Mouse (Mus musculus) forebrain, postnatal 0 days (tissue): ENCODE results near the gene BC005624. TPM values are rescaled to one million over a fixed set of nuclear protein-coding genes. Genes with fewer than 3 reads are reported as not detected.
"Not testable (repeated sequence)": the region's sequence is repeated elsewhere in the genome, so short reads cannot be mapped to it uniquely, and the experiment has no call there.

Source experiments
- ATAC-seq: fragments of 200-750 bp; cut with Nextera tagmentation; 2 replicates; pipeline ENCODE4 v1.8.0; 2017; ENCODE audit warnings: mild to moderate bottlenecking, moderate library complexity
- DNase-seq: peaks from one replicate; pipeline ENCODE4 v3.0.0-alpha.2; 2015
- H3K27ac ChIP-seq: fragments of 300-500 bp; sonication (generic); 2 replicates; pipeline ENCODE4 v1.5.1; 2014; ENCODE audit warnings: low read depth, mild to moderate bottlenecking, antibody characterized with exemption, low read length, moderate library complexity, mixed read lengths
- H3K27me3 ChIP-seq: fragments of 300-500 bp; sonication (generic); 2 replicates; pipeline ENCODE4 v1.6.1; 2014; ENCODE audit warnings: mild to moderate bottlenecking, low read length, mixed read lengths; ENCODE audit not compliant: insufficient read depth
- H3K36me3 ChIP-seq: fragments of 300-500 bp; sonication (generic); 2 replicates; pipeline ENCODE4 v1.6.1; 2014; ENCODE audit warnings: mild to moderate bottlenecking, moderate library complexity; ENCODE audit not compliant: insufficient read depth
- H3K4me1 ChIP-seq: fragments of 300-500 bp; sonication (generic); 2 replicates; pipeline ENCODE4 v1.6.1; 2014; ENCODE audit warnings: antibody characterized with exemption; ENCODE audit not compliant: insufficient read depth
- H3K4me2 ChIP-seq: fragments of 300-500 bp; sonication (generic); 2 replicates; pipeline ENCODE4 v1.6.1; 2014; ENCODE audit warnings: low read depth, mild to moderate bottlenecking, moderate library complexity
- H3K4me3 ChIP-seq: fragments of 300-500 bp; sonication (generic); 2 replicates; pipeline ENCODE4 v1.5.1; 2014; ENCODE audit warnings: low read depth, low read length, mixed read lengths
- H3K9ac ChIP-seq: fragments of 300-500 bp; sonication (generic); 2 replicates; pipeline ENCODE4 v1.6.1; 2014; ENCODE audit warnings: mild to moderate bottlenecking
- H3K9me3 ChIP-seq: fragments of 300-500 bp; sonication (generic); 2 replicates; pipeline ENCODE4 v1.6.1; 2016; ENCODE audit warnings: low read length
- CTCF ChIP-seq: sonication (generic); IDR thresholded peaks from 2 replicates; pipeline ENCODE4 v1.5.1; 2016; ENCODE audit warnings: antibody characterized with exemption, control low read depth, low read depth
- WGBS: fragments of 180-500 bp; shearing (Covaris S2); extraction: QIAGEN DNeasy Blood & Tissue Kit; methylation state at CpG from one replicate; pipeline ENCODE4 v1.1.7; 2014; 5-methylcytosine and 5-hydroxymethylcytosine counted together
- polyA plus RNA-seq: library from polyadenylated mRNA; unstranded; fragments of >200 nt; fragmentation: Nextera tagmentation; extraction: Ambion mirVana; gene quantifications from 2 replicates; pipeline ENCODE4 v1.2.1, GENCODE M21; 2015
- total RNA-seq: library from RNA; depleted of rRNA; stranded (reverse); fragments of >200 nt; gene quantifications from 2 replicates; pipeline ENCODE4 v1.2.3, GENCODE M21; 2014

The BC005624 gene
- total and polyA plus RNA-seq, 2 experiments from 2014 or later = 43.3 to 84.6 TPM

GRCm38 (mm10) chr2:30938574-30938991, 43.4 kb downstream of the BC005624 start:
- WGBS = 49% methylated on average over 4 of the region's 4 CpGs
- Histone ChIP-seq H3K9me3 (no peaks in the 10 kb centered on the region), H3K27me3 (no peaks in the 10 kb centered on the region), H3K4me2 (no peak overlapping the region), H3K9ac (no peak overlapping the region), H3K4me1 (no peaks in the 10 kb centered on the region), H3K36me3 (no peaks in the 10 kb centered on the region), H3K4me3 (no peak overlapping the region), H3K27ac (no peak overlapping the region)
- no peak for DNase-seq
- no peak for TF ChIP-seq CTCF
- ATAC-seq = no peak

DNA sequence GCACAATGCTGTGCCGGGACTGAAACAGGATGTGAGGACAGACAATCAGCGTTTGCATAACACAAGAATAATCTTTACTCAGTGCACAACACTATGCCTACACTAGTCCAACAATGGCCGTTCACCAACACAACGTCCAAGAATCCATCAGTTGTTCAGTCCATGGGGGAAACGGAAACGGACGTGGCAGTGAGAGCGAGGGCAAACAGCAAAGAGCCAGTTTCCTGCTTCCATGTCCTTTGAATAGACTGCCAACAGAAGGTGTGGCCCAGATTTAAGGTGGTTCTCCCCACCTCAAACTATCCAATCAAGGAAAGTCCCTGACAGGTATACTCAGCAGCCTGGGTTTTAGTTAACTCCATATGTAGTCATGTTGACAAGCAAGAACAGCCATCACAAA, 44.3 kb downstream of the BC005624 start:
- ATAC-seq = no peak
- no peak overlapping the region for H3K9ac ChIP-seq
- H3K9me3 ChIP-seq = no peaks in the 10 kb centered on the region
- H3K4me2 ChIP-seq = no peak overlapping the region
- no peak overlapping the region for H3K4me3 ChIP-seq
- no peak for TF ChIP-seq CTCF
- H3K36me3 ChIP-seq = no peaks in the 10 kb centered on the region
- WGBS = 80% methylated on average over 8 of the region's 8 CpGs
- H3K27ac ChIP-seq = no peak overlapping the region
- no peaks in the 10 kb centered on the region for H3K27me3 ChIP-seq
- DNase-seq = no peak
- no peaks in the 10 kb centered on the region for H3K4me1 ChIP-seq

DNA sequence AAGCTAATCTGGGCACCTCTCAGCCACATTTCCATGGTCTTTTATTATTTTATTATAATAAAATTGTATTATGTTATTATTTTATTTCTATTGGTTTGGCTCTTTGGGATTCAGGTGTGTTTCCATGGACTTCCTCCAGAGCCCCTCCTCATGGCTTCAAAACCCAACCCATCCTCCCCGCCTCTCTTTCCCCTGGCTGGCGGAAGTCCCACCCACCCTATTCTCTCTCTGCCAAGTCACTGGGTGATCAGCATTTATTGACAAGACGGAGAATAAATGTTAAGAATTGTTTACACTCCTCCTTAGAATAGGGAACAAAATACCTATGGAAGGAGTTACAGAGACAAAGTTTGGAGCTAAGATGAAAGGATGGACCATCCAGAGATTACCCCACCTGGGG, 45.2 kb downstream of the BC005624 start:
- no peak for TF ChIP-seq CTCF
- Histone ChIP-seq H3K9ac (no peak overlapping the region), H3K4me3 (no peak overlapping the region), H3K9me3 (no peaks in the 10 kb centered on the region), H3K36me3 (no peaks in the 10 kb centered on the region), H3K27ac (no peak overlapping the region), H3K4me2 (no peak overlapping the region), H3K27me3 (no peaks in the 10 kb centered on the region), H3K4me1 (no peaks in the 10 kb centered on the region)
- DNase-seq = no peak
- no peak for ATAC-seq
- WGBS = 57% methylated on average over 3 of the region's 3 CpGs

DNA sequence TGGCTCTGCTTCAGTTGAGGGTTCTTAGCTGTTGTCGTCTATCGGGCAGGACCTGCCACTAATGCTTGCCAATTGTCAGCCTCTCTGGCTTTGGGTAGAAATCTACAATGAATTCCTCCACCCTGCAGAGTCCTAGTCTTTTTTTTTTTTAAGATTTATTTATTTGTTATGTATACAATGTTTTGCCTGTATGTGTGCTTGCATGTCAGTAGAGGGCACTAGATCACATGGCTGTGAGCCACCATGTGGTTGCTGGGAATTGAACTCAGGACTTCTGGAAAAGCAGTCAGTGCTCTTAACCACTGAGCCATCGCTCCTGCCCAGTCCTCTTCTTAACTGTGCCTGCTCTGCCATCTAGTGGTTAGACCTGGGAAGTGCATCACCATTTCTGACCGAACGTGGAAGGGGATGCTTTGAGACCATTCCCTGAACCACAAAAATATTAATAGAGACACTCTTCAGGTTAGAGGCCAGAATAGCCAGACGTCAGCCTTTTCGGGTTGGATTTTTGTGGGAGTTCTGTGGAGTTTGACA, 48.0 kb downstream of the BC005624 start:
- Histone ChIP-seq H3K4me3 (no peak overlapping the region), H3K4me1 (peaks cover 3% of the 10 kb centered on the region; the same call in 1 of the 2 replicates), H3K36me3 (no peaks in the 10 kb centered on the region), H3K9me3 (no peaks in the 10 kb centered on the region), H3K27ac (no peak overlapping the region), H3K27me3 (no peaks in the 10 kb centered on the region), H3K4me2 (no peak overlapping the region), H3K9ac (no peak overlapping the region)
- ATAC-seq = peak; percentile 51
- DNase-seq = peak; percentile 84
- WGBS = 23% methylated on average over 7 of the region's 7 CpGs
- TF ChIP-seq CTCF = peak; percentile 94

GRCm38 (mm10) chr2:30933032-30933431, 49.0 kb downstream of the BC005624 start:
- H3K4me2 ChIP-seq = no peak overlapping the region
- 66% methylated on average over 6 of the region's 6 CpGs for WGBS

DNA sequence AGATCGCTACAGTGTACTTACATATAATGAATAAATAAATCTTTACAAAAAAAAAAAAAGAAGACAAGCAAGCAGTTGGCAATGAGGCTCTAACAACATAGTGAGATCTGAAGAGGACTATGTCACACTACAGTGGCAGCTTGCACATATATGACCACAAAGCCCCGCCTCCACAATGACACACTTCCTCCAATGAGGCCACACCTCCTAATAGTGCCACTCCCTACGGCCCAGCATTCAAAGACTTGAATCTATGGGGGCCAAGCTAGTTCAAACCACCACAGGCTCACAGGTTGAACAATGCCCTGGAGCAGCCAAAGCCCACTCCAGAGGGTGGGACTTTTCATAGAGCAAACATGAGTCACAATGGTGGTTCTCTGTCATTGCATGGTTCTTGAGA, 50.1 kb downstream of the BC005624 start:
- Histone ChIP-seq H3K9ac (no peak overlapping the region), H3K9me3 (no peaks in the 10 kb centered on the region), H3K4me3 (no peak overlapping the region), H3K4me1 (peaks cover 4% of the 10 kb centered on the region), H3K27me3 (no peaks in the 10 kb centered on the region), H3K36me3 (no peaks in the 10 kb centered on the region), H3K27ac (no peak overlapping the region), H3K4me2 (no peak overlapping the region)
- 86% methylated on average over 3 of the region's 3 CpGs for whole genome bisulfite sequencing
- no peak for DNase-seq
- no peak for ATAC-seq
- TF ChIP-seq CTCF = no peak

More at GRCm38 (mm10) chr2:30933032-30933431, 49.0 kb downstream of the BC005624 start:
- Histone ChIP-seq H3K36me3 (no peaks in the 10 kb centered on the region), H3K9me3 (no peaks in the 10 kb centered on the region), H3K27ac (no peak overlapping the region), H3K4me1 (peaks cover 4% of the 10 kb centered on the region), H3K4me3 (no peak overlapping the region), H3K9ac (no peak overlapping the region), H3K27me3 (no peaks in the 10 kb centered on the region)
- ATAC-seq (no peak), DNase-seq (no peak)
- TF ChIP-seq CTCF = no peak

GRCm38 (mm10) chr2:30930846-30931245, 51.2 kb downstream of the BC005624 start:
- H3K4me3 ChIP-seq, H3K9me3 ChIP-seq, H3K36me3 ChIP-seq, H3K4me2 ChIP-seq, H3K9ac ChIP-seq, H3K4me1 ChIP-seq, H3K27ac ChIP-seq, ATAC-seq, DNase-seq, H3K27me3 ChIP-seq: not testable (repeated sequence)
- WGBS = 95% methylated on average over 2 of the region's 2 CpGs
